Mouse (Mus musculus) heart, adult 2 months (tissue): ENCODE measurements at regions not wholly inside any gene's neighbourhood (a gene's known extent, or its start where the extent isn't known, plus 50 kb on each side); places are given as distances from the start of the nearest gene placed in this dataset.
A peak's percentile ranks its signal among the peaks of the same experiment; 100 is the strongest.

Source experiments
- DNase-seq, 2 experiments: peaks; one replicate each; pipeline ENCODE4 v3.0.0; 2021
- H3K27ac ChIP-seq: fragments of 200-600 bp; 2 replicates; pipeline ENCODE4 v1.8.1; 2022
- H3K27me3 ChIP-seq: fragments of 200-500 bp; 2 replicates; pipeline ENCODE4 v1.6.1; 2012; ENCODE audit warnings: mild to moderate bottlenecking, low read length, inconsistent platforms, mixed read lengths; ENCODE audit not compliant: control insufficient read depth, insufficient read depth
- H3K36me3 ChIP-seq: fragments of 200-500 bp; 2 replicates; pipeline ENCODE4 v1.6.1; 2012; ENCODE audit warnings: low read length, inconsistent platforms; ENCODE audit not compliant: control insufficient read depth, insufficient read depth
- H3K4me1 ChIP-seq: fragments of 200-500 bp; 2 replicates; pipeline ENCODE4 v1.6.1; 2011; ENCODE audit warnings: low read length; ENCODE audit not compliant: control insufficient read depth, insufficient read depth
- H3K4me3 ChIP-seq: fragments of 200-600 bp; 2 replicates; pipeline ENCODE4 v1.8.1; 2022
- H3K79me2 ChIP-seq: fragments of 200-500 bp; replicated peaks from 2 replicates; pipeline ENCODE4 v1.6.1; 2012; ENCODE audit warnings: mild to moderate bottlenecking, inconsistent platforms, low read length, moderate library complexity, mixed read lengths; ENCODE audit not compliant: control insufficient read depth, insufficient read depth
- H3K9ac ChIP-seq: fragments of 200-500 bp; 2 replicates; pipeline ENCODE4 v1.6.1; 2012; ENCODE audit warnings: low read depth, mild to moderate bottlenecking, control low read depth, inconsistent platforms, low read length, mixed read lengths
- CTCF ChIP-seq: fragments of 200-600 bp; IDR thresholded peaks from 2 replicates; pipeline ENCODE4 v1.8.1; 2022; ENCODE audit warnings: antibody characterized with exemption, mild to moderate bottlenecking, moderate library complexity
- EP300 ChIP-seq: fragments of 200-500 bp; IDR thresholded peaks from 2 replicates; pipeline ENCODE4 v1.6.1; 2011; ENCODE audit warnings: low read depth, low read length, control low read depth; ENCODE audit not compliant: insufficient read depth
- POLR2A ChIP-seq: fragments of 200-500 bp; IDR thresholded peaks from 2 replicates; pipeline ENCODE4 v1.6.1; 2011; ENCODE audit warnings: mild to moderate bottlenecking, low read depth, low read length, control low read depth; ENCODE audit not compliant: insufficient read depth
- WGBS: fragments of 180-500 bp; shearing (Covaris S2); methylation state at CpG from one replicate; pipeline ENCODE4 v1.1.7; 2018; 5-methylcytosine and 5-hydroxymethylcytosine counted together
- intact Hi-C: fragments of 180-260 bp; cut with DNase I; formaldehyde crosslinking; loops from one replicate; pipeline ENCODE4 v1.15.1; 2025

DNA sequence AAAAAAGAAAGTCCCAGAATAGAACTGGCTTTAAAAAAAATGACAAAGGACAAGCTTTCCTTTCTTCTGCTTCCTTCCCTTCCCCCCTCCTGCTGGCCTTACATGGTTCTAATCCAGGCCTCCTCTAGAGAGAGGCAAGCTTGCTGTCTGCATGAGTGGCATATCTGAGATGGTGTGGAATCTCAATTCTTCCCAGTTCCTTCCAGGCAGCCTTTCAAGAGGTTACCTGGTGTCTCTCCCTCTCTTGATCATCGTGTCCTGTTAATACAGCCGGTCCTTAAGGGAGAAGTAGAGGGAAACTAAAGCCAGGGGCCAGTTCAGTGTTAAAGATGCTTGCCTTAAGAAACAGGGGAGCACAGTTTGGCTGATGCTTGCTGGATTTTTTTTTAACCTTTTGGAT lies 607.1 kb upstream of the Clint1 start:
- H3K79me2 ChIP-seq, result no peaks in the 10 kb centered on the region
- no peak overlapping the region for H3K9ac ChIP-seq
- H3K27ac ChIP-seq, result no peak overlapping the region; the same call in 1 of the 2 replicates
- no peaks in the 10 kb centered on the region for H3K27me3 ChIP-seq
- no peaks in the 10 kb centered on the region for H3K36me3 ChIP-seq
- DNase-seq, result no peak
- H3K4me3 ChIP-seq, result no peak overlapping the region
- no peak for TF ChIP-seq CTCF
- no peak for TF ChIP-seq EP300
- TF ChIP-seq POLR2A, result no peak
- WGBS, result 78% methylated on average over 2 of the region's 2 CpGs
- intact Hi-C loops, result no loop called here
- H3K4me1 ChIP-seq, result no peaks in the 10 kb centered on the region

DNA sequence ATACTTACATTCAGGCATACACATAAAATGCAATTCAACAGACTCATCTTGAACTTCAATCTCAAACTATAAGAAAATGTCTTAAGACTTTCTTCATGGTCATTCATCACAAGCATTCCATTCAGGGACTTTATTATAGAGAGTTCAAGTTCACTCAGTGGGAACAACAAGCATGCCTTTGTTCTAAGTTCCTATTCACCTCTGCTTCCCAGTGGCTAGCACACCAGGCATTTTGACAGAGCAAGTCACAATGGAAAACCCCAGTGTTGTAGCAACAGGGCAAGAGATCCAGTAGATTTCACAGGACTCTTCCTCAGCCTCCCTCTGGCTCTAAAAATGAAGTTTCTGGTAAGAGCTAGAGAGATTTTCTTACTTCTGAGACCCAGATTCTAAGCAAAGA lies 595.8 kb upstream of the Clint1 start:
- Histone ChIP-seq H3K9ac (no peak overlapping the region), H3K4me3 (no peak overlapping the region), H3K27me3 (no peaks in the 10 kb centered on the region), H3K27ac (no peak overlapping the region), H3K79me2 (no peaks in the 10 kb centered on the region), H3K4me1 (no peaks in the 10 kb centered on the region), H3K36me3 (no peaks in the 10 kb centered on the region)
- DNase-seq, result no peak
- intact Hi-C loops, result no loop called here
- no peak for TF ChIP-seq POLR2A
- TF ChIP-seq EP300, result no peak
- TF ChIP-seq CTCF, result no peak

DNA sequence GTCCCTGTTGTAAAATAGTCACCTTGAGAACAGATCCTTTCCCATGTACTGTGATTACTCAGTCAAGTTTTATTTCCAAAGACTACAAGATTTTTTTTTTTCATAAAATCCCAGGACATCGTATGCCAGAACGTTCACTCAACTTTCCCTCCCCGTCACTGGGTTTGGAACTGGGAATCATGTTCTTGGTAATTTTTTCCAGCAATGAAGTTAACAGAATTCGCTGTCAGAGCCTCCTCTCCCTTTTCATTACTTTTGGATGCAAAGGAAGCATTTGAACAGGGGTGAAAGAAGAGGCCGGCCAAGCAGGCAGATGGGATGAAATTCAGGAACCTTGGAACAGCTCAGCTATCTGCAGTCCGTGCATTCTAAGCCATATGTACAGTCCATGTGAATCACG lies 589.7 kb upstream of the Clint1 start:
- H3K27me3 ChIP-seq, result no peaks in the 10 kb centered on the region
- H3K9ac ChIP-seq, result no peak overlapping the region
- H3K27ac ChIP-seq, result no peak overlapping the region; the same call in 1 of the 2 replicates
- no peak for TF ChIP-seq POLR2A
- no peak for TF ChIP-seq CTCF
- no peak for TF ChIP-seq EP300
- DNase-seq, result no peak
- no peaks in the 10 kb centered on the region; the same call in 1 of the 2 replicates for H3K4me1 ChIP-seq
- no peaks in the 10 kb centered on the region for H3K36me3 ChIP-seq
- H3K79me2 ChIP-seq, result no peaks in the 10 kb centered on the region
- intact Hi-C loops, result loop anchor here (10.0 kb wide), 1 partner anchor 247 kb away; no protein-coding TSS in a partner anchor
- no peak overlapping the region for H3K4me3 ChIP-seq
- whole genome bisulfite sequencing, result 68% methylated on average over 7 of the region's 7 CpGs

DNA sequence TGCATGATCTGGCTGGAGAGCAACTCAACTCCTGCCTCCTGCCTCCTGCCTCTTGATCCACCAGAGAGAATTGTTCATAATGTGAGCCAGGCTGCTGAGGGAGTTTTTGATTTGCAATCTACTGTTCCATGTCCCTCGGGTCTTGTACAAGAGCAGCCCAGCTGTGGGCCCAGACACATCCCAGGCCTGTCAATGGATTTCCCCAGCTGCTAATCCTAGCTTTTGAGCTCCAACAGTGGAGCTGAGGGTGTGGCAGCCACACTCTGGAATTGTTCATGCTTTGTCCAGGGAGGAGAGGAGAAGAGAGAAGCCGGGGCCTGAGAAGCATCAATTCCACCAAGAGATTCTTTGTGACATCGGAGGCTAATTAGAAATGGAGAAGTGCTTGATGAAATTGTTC lies 587.9 kb upstream of the Clint1 start:
- WGBS, result 58% methylated on average over 3 of the region's 3 CpGs
- intact Hi-C loops, result loop anchor here (10.0 kb wide), 1 partner anchor 249 kb away; no protein-coding TSS in a partner anchor
- no peaks in the 10 kb centered on the region for H3K36me3 ChIP-seq
- H3K27ac ChIP-seq, result peak overlapping the region; percentile 23; the same call in 1 of the 2 replicates
- TF ChIP-seq CTCF (no peak), EP300 (peak; percentile 67; the same call in 1 of the 2 replicates)
- no peaks in the 10 kb centered on the region; the same call in 1 of the 2 replicates for H3K4me1 ChIP-seq
- no peak overlapping the region for H3K4me3 ChIP-seq
- H3K27me3 ChIP-seq, result no peaks in the 10 kb centered on the region
- no peaks in the 10 kb centered on the region for H3K79me2 ChIP-seq
- peak; percentile 55 to 79 for DNase-seq
- no peak overlapping the region for H3K9ac ChIP-seq

DNA sequence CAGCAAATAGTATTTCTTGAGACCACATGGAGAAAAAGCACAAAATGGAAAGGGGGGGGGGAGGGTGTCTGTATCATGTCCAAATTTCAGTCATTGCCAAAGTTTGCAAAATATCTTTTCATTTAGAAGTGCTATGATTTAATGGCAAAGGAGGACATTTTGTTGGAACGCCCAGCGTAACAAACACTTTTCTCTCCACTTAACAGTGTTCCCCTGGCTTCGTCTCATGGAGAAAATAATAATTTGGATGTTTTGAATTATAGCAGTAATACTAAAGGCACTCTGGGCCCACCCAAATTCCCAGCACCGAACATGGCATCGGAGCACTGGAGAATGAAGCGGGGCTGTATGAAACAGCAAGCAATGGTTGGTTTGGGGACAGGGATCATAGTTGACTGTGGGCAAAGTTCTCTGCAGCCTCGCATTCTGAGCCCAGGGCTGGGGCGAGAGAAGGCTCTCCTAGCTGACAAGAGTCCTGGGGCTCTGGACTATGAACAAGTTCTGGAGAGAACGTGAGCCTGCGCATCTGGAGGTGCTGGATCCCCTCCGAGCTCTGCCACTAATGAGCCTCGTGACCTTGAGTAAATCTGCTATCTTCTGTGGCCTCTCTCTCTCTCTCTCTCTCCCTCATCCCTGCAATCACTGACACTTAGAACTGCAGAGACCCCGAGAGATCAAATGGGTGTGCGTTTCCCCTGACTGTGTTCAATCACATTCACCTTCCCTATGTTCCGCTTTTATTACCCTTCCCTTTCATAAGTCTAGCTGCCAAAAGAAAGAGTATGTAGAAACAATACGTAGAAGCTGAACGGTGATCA lies 586.5 kb upstream of the Clint1 start:
- intact Hi-C loops, result loop anchor here (10.0 kb wide), 1 partner anchor 251 kb away; no protein-coding TSS in a partner anchor
- peak overlapping the region; percentile 40; the same call in 1 of the 2 replicates for H3K27ac ChIP-seq

GRCm38 (mm10) chr11:45265989-45266302 lies 585.9 kb upstream of the Clint1 start:
- Histone ChIP-seq H3K9ac (no peak overlapping the region), H3K27ac (peak overlapping the region; percentile 40; the same call in 1 of the 2 replicates), H3K79me2 (no peaks in the 10 kb centered on the region), H3K4me1 (no peaks in the 10 kb centered on the region; the same call in 1 of the 2 replicates), H3K36me3 (no peaks in the 10 kb centered on the region), H3K27me3 (no peaks in the 10 kb centered on the region), H3K4me3 (no peak overlapping the region)
- TF ChIP-seq CTCF (no peak), POLR2A (no peak), EP300 (no peak)
- intact Hi-C loops, result loop anchor here (10.0 kb wide), 1 partner anchor 251 kb away; no protein-coding TSS in a partner anchor
- no peak for DNase-seq
- 61% methylated on average over 4 of the region's 4 CpGs for WGBS

More for the DNA sequence above, 586.5 kb upstream of the Clint1 start:
- 66% methylated on average over 17 of the region's 17 CpGs for WGBS
- H3K36me3 ChIP-seq, result no peaks in the 10 kb centered on the region
- H3K4me1 ChIP-seq, result no peaks in the 10 kb centered on the region; the same call in 1 of the 2 replicates
- no peak overlapping the region for H3K4me3 ChIP-seq
- peak; percentile 47 to 60 for DNase-seq
- TF ChIP-seq EP300 (no peak), CTCF (no peak), POLR2A (no peak)
- H3K27me3 ChIP-seq, result no peaks in the 10 kb centered on the region
- H3K9ac ChIP-seq, result no peak overlapping the region
- H3K79me2 ChIP-seq, result no peaks in the 10 kb centered on the region
